Mouse (Mus musculus) ES-E14 (cell line): ENCODE results near the gene Sqstm1.

Experiments
- MAFK ChIP-seq: IDR thresholded peaks from 2 replicates; pipeline ENCODE4 v1.6.1; 2014; ENCODE audit warnings: mild to moderate bottlenecking, low read depth, low read length, inconsistent platforms; ENCODE audit not compliant: insufficient read depth
- ZC3H11A ChIP-seq: IDR thresholded peaks from 2 replicates; pipeline ENCODE4 v1.6.1; 2012; ENCODE audit warnings: low read depth, mild to moderate bottlenecking, inconsistent platforms, low read length, borderline replicate concordance
- ZNF384 ChIP-seq: IDR thresholded peaks from 2 replicates; pipeline ENCODE4 v1.6.1; 2012; ENCODE audit warnings: low read depth, low read length, inconsistent platforms

DNA sequence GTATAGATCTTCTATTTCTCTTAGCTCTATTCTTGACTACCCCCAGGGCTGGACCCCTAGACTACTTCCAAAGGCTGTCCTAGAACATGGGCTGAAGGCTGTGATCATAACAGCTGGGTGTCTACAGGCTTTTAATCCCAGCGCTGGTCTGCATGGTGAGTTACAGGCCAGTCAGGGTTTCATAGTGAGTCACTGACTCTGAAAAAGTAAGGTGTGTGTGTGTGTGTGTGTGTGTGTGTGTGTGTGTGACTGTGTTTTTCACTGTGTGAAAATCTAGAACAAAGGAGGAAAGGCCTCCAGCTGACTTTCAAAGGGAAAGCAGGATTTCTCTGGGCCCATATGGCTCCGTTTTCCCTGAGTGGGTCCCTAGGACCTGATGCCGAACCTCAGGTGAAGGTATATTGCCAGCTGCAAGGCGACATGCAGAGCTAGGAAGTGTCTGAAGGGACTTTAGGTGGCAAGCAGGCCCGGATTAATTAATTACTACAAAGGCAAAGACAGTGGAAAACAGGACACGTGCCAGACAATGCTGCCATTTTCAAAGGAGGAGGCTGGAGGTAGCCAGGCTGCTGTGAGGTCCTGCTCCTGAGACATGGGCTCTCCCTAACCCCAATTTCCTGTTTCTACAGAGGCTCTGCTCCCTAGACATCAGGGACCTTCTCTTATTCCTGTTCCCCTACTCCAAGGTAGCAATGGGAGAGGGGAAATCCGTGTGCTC, 12.1 kb upstream of the Sqstm1 start:
- TF ChIP-seq MAFK (no peak), ZC3H11A (no peak), ZNF384 (no peak)
